Mouse (Mus musculus): ENCODE data around the gene Slc7a6os. TPM values are rescaled to one million over a fixed set of nuclear protein-coding genes. Genes with fewer than 3 reads are reported as not detected.

Slc7a6os gene
- polyA plus RNA-seq, 1 experiment, result 13.1 TPM

GRCm38 (mm10) chr8:106163251-106163650 lies 47.5 kb downstream of the Slc7a6os start:
- no peak overlapping the region for H3K4me3 ChIP-seq (ENCODE audit: insufficient read depth, low read depth, low read length)
- no peaks in the 10 kb centered on the region; the same call in 1 of the 2 replicates for H3K4me1 ChIP-seq (ENCODE audit: control insufficient read depth, insufficient read depth, insufficient read length, low read length)
- H3K27ac ChIP-seq (replicated peaks; ENCODE audit: low read depth, low read length), result 0 out of 2 replicates have a peak overlapping the region, but pooled peaks have one; percentile 9

DNA sequence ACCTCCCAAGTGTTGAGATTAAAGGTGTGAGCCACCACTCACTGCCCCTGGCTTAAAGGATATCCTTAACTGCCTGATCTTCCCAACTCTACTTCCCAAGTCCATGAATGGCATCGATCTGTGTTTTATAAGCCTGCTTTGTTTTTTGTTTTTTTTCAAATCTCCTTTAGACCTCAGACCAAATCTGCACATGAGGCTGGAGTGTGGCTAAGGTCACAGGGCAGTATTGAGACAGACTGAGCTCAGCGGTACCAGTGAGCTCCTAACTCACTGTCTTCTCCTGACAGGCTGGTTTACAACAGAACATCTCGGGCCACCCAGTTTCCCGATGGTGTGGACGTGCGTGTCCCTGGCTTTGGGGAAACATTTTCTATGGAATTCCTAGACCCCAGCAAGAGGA lies 50.9 kb downstream of the Slc7a6os start:
- 0 out of 2 replicates have a peak overlapping the region, but pooled peaks have one; percentile 13 for H3K27ac ChIP-seq (replicated peaks; ENCODE audit: low read depth, low read length)
- no peak overlapping the region for H3K4me3 ChIP-seq (ENCODE audit: insufficient read depth, low read depth, low read length)
- no peaks in the 10 kb centered on the region; the same call in 1 of the 2 replicates for H3K4me1 ChIP-seq (ENCODE audit: control insufficient read depth, insufficient read depth, insufficient read length, low read length)

DNA sequence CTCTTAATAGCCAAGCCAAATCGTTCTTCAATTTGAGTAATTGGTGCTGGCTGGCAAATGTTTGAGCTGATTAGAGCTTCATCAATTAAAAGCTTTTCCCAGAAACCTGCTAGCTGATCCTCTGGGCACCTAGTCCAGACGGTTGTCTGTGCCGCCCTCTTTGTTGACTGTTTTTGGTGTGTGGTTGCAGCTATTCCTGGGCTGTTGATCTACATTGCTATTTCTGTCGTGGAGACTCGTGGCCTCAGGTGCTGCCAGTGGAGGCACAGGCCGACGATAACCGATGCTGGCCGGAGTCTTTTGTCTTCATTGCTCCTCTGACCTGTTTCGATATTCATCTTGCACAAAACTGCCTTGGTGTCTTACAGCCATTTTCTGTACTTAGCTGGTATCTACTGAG lies 52.4 kb downstream of the Slc7a6os start:
- H3K4me3 ChIP-seq (ENCODE audit: insufficient read depth, low read depth, low read length), result no peak overlapping the region
- H3K27ac ChIP-seq (replicated peaks; ENCODE audit: low read depth, low read length), result no peak overlapping the region
- no peaks in the 10 kb centered on the region for H3K4me1 ChIP-seq (ENCODE audit: control insufficient read depth, insufficient read depth, insufficient read length, low read length)

- H3K4me3 ChIP-seq (ENCODE audit: insufficient read depth, low read depth, low read length), result no peak overlapping the region
- no peak overlapping the region for H3K27ac ChIP-seq (replicated peaks; ENCODE audit: low read depth, low read length)
- H3K4me1 ChIP-seq (ENCODE audit: control insufficient read depth, insufficient read depth, insufficient read length, low read length), result no peaks in the 10 kb centered on the region
Observed at GRCm38 (mm10) chr8:106157419-106157818, 53.3 kb downstream of the Slc7a6os start.

GRCm38 (mm10) chr8:106152876-106153275 lies 57.9 kb downstream of the Slc7a6os start:
- H3K4me3 ChIP-seq (ENCODE audit: insufficient read depth, low read depth, low read length), result no peak overlapping the region
- no peak overlapping the region for H3K27ac ChIP-seq (replicated peaks; ENCODE audit: low read depth, low read length)
- H3K4me1 ChIP-seq (ENCODE audit: control insufficient read depth, insufficient read depth, insufficient read length, low read length), result no peaks in the 10 kb centered on the region

DNA sequence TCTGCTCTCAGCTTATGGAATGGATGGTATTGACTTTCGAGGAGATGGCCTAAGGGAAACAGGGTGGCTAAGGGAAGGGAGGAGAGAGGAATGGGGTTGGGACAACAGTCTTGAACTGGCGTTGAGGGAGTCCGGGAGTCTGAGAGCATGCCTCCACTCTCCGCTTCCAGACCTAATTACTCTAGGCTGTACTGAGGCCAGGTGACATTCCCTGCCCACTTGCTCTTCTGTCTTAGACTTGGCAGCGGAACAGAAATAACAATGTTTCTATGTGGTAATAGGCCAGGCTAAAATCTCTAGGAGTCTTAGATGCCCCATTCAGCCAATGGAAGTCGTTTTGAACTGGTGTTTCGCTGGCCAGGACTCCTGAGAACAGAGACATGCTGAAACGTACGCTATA lies 59.7 kb downstream of the Slc7a6os start:
- Histone ChIP-seq H3K4me3 (ENCODE audit: insufficient read depth, low read depth, low read length) (peak overlapping the region; percentile 78), H3K27ac (replicated peaks; ENCODE audit: low read depth, low read length) (peak overlapping the region; percentile 4; the same call in 1 of the 2 replicates), H3K4me1 (ENCODE audit: control insufficient read depth, insufficient read depth, insufficient read length, low read length) (no peaks in the 10 kb centered on the region)

Other genes starting within 250 kb of the Slc7a6os start
- 5.8 and 11.4 TPM in 2 replicates for gene Slc12a4, start 244.8 kb downstream of the Slc7a6os start, polyA plus RNA-seq (2012; ENCODE audit: insufficient read depth, insufficient read length, missing spikeins)
- not detected in 2 replicates for gene Dpep3, start 231.5 kb downstream of the Slc7a6os start, polyA plus RNA-seq (2012; ENCODE audit: insufficient read depth, insufficient read length, missing spikeins)
- gene Dus2, start 219.6 kb downstream of the Slc7a6os start, polyA plus RNA-seq (2012; ENCODE audit: insufficient read depth, insufficient read length, missing spikeins), result 11.8 and 12.8 TPM in 2 replicates
- not detected in 2 replicates for gene Dpep2nb, start 205.0 kb downstream of the Slc7a6os start, polyA plus RNA-seq (2012; ENCODE audit: insufficient read depth, insufficient read length, missing spikeins)
- gene Ddx28, start 199.1 kb downstream of the Slc7a6os start, polyA plus RNA-seq (2012; ENCODE audit: insufficient read depth, insufficient read length, missing spikeins), result 7.1 TPM in 2 replicates
- 17.4 and 28.2 TPM in 2 replicates for gene Nfatc3, start 152.1 kb downstream of the Slc7a6os start, polyA plus RNA-seq (2012; ENCODE audit: insufficient read depth, insufficient read length, missing spikeins)
- 0.63 and 1.5 TPM in 2 replicates for gene Esrp2, start 74.0 kb downstream of the Slc7a6os start, polyA plus RNA-seq (2012; ENCODE audit: insufficient read depth, insufficient read length, missing spikeins)
- 7.8 and 13.4 TPM in 2 replicates for gene Pla2g15, start 60.5 kb downstream of the Slc7a6os start, polyA plus RNA-seq (2012; ENCODE audit: insufficient read depth, insufficient read length, missing spikeins)
- gene Slc7a6, start 42.1 kb downstream of the Slc7a6os start, polyA plus RNA-seq (2012; ENCODE audit: insufficient read depth, insufficient read length, missing spikeins), result 24.6 and 40.2 TPM in 2 replicates
- gene Prmt7, start within 50 bp of the Slc7a6os start, polyA plus RNA-seq (2012; ENCODE audit: insufficient read depth, insufficient read length, missing spikeins), result 8.0 and 16.7 TPM in 2 replicates
- gene Smpd3, start 127.1 kb upstream of the Slc7a6os start, polyA plus RNA-seq (2012; ENCODE audit: insufficient read depth, insufficient read length, missing spikeins), result 0.95 and 1.0 TPM in 2 replicates
- gene Zfp90, start 204.4 kb upstream of the Slc7a6os start, polyA plus RNA-seq (2012; ENCODE audit: insufficient read depth, insufficient read length, missing spikeins), result 1.0 and 2.1 TPM in 2 replicates